In the genomic region with DNA sequence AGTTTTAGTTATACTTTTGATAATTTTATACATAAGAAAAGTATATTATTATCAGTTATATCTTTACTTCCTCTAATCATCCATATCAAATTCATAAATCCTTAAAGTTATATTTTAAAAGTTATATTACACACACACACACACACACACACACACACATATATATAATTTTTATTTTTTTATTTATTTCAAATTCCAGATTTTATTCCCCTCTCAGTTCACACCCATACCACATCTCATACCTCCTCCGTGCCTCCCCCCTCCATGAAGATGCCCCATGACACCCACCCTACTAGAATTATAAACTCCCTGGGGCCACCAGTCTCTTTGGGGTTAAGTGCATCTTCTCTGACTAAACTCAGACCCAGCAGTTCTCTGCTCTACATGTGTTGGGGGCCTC, we compare ENCODE assay signal across 32 mouse cellular contexts.
"Had no signal": no experiment of that assay in that cellular context is flagged by ENCODE, and none has a peak within 500 bp of the region (broad histone marks: within the 10 kb centered on the region; RNA-seq: fewer than 3 reads in every experiment).

No protein-coding gene starts in this region.

- H3K4me1 ChIP-seq: limb, embryonic 10.5 days; limb, embryonic 12.5 days; limb, embryonic 13.5 days; limb, embryonic 15.5 days; liver, embryonic 12.5 days; liver, embryonic 13.5 days; liver, embryonic 15.5 days; lung, embryonic 15.5 days; megakaryocyte, embryonic 14.5 days; midbrain, embryonic 10.5 days; midbrain, embryonic 12.5 days; midbrain, embryonic 13.5 days; midbrain, embryonic 15.5 days had no signal

- H3K4me2 ChIP-seq: limb, embryonic 12.5 days; limb, embryonic 13.5 days; limb, embryonic 15.5 days; liver, embryonic 11.5 days; liver, embryonic 12.5 days; liver, embryonic 13.5 days; liver, embryonic 15.5 days; lung, embryonic 14.5 days; lung, embryonic 15.5 days; midbrain, embryonic 11.5 days; midbrain, embryonic 12.5 days; midbrain, embryonic 13.5 days; midbrain, embryonic 15.5 days had no signal

- H3K27me3 ChIP-seq: limb, embryonic 12.5 days; limb, embryonic 13.5 days; limb, embryonic 15.5 days; liver, embryonic 12.5 days; liver, embryonic 13.5 days; liver, embryonic 15.5 days; lung, embryonic 15.5 days; megakaryocyte, embryonic 14.5 days; midbrain, embryonic 12.5 days; midbrain, embryonic 13.5 days; midbrain, embryonic 15.5 days had no signal

- H3K27ac ChIP-seq: left cerebral cortex, adult 2 months; limb, embryonic 10.5 days; limb, embryonic 12.5 days; limb, embryonic 13.5 days; limb, embryonic 15.5 days; liver, embryonic 12.5 days; liver, embryonic 13.5 days; liver, embryonic 14.5 days; liver, embryonic 15.5 days; lung, embryonic 15.5 days; macrophage; midbrain, embryonic 10.5 days; midbrain, embryonic 12.5 days; midbrain, embryonic 13.5 days; midbrain, embryonic 15.5 days had no signal

- H3K9me3 ChIP-seq: limb, embryonic 10.5 days; limb, embryonic 12.5 days; limb, embryonic 13.5 days; limb, embryonic 15.5 days; liver, embryonic 12.5 days; liver, embryonic 13.5 days; liver, embryonic 15.5 days; lung, embryonic 15.5 days; midbrain, embryonic 10.5 days; midbrain, embryonic 12.5 days; midbrain, embryonic 13.5 days; midbrain, embryonic 15.5 days had no signal

- H3K4me3 ChIP-seq: left cerebral cortex, adult 2 months; limb, embryonic 10.5 days; limb, embryonic 12.5 days; limb, embryonic 13.5 days; limb, embryonic 15.5 days; liver, embryonic 12.5 days; liver, embryonic 13.5 days; liver, embryonic 15.5 days; lung, embryonic 15.5 days; megakaryocyte, embryonic 14.5 days; midbrain, embryonic 10.5 days; midbrain, embryonic 12.5 days; midbrain, embryonic 13.5 days; midbrain, embryonic 15.5 days; myocyte had no signal

- H3K9ac ChIP-seq: limb, embryonic 12.5 days; limb, embryonic 13.5 days; limb, embryonic 15.5 days; liver, embryonic 12.5 days; liver, embryonic 13.5 days; liver, embryonic 14.5 days; liver, embryonic 15.5 days; liver, postnatal 0 days; lung, embryonic 14.5 days; lung, embryonic 15.5 days; midbrain, embryonic 12.5 days; midbrain, embryonic 13.5 days; midbrain, embryonic 15.5 days had no signal

- DNase-seq: left cerebral cortex, postnatal 4 days; liver; liver, embryonic 13.5 days; liver, postnatal 0 days; lung, adult 18-20 months; lung, adult 2 months; lung, embryonic 14.5 days; lung, postnatal 10 days; lung, postnatal 14 days; lung, postnatal 36 days; lung, postnatal 4 days; midbrain, embryonic 14.5 days had no signal

- ATAC-seq: liver, embryonic 12.5 days; liver, postnatal 0 days; lung, postnatal 0 days; midbrain, embryonic 13.5 days; midbrain, embryonic 15.5 days; midbrain, embryonic 16.5 days had no signal

- H3K36me3 ChIP-seq: limb, embryonic 10.5 days; limb, embryonic 12.5 days; limb, embryonic 13.5 days; limb, embryonic 15.5 days; liver, embryonic 12.5 days; liver, embryonic 13.5 days; liver, embryonic 15.5 days; lung, embryonic 15.5 days; midbrain, embryonic 10.5 days; midbrain, embryonic 12.5 days; midbrain, embryonic 13.5 days; midbrain, embryonic 15.5 days had no signal
